Mouse (Mus musculus): ENCODE results near the gene Dcaf6. TPM values are rescaled to one million over a fixed set of nuclear protein-coding genes. Genes with fewer than 3 reads are reported as not detected.

Gene Dcaf6
- polyA plus RNA-seq, 1 experiment from 2014 or later = 17.4 TPM

DNA sequence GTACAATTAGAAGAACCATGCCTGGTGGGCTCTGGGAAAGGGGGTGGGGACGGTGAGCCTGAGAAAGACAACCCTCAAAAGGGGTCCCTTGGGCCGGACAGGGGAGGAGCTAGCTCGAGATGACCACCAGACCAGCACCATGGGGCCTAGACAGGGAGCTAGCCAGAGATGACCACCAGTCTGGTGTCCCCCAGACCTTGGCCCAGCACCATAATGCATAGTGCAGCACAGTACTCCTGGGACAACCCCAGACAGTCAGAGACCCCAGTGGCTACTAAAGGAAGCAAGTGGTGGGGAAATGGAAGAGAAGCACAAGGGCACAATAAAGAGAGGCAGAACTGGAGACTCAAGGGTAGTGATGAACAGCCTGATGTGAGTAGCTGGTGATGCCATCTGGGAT lies 19.5 kb downstream of the Dcaf6 start:
- no peak for DNase-seq
- H3K4me1 ChIP-seq (ENCODE audit: insufficient read depth) = peaks cover 6% of the 10 kb centered on the region; the same call in 1 of the 2 replicates
- 76% methylated on average over 3 of the region's 3 CpGs for WGBS (ENCODE audit: insufficient replicate concordance)

DNA sequence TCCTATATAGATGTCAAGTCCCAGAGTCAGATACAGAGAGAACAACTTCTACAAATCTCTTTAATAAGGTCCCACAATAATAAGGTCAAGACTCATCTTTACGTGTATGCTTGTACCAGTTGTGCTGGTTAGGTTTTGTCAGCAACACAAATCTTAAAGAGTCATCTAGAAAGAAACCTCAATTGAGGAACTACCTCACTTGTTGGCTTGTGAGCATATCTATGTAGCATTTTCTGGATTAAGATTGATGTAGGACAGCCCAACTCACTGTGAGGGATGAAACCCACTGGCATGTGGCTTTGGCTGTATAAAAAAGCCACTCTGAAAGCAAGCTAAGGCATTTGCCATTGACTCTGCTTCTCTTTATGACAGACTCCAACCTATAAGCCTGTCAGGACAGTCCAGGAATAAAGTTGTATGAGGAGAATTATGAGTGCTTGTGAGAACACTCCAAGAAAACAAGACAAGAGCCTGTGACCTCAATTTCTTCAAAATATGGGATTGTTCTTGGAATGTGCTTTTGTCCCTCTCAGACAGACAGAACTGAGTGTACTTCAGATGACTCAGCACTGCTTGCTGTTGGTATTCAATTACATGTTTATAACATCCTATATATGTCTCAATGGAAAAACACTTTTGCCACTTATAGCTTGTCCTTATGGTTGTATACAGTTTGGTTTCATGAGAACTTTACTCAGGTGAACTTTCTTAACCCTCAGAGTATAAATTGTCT lies 21.8 kb downstream of the Dcaf6 start:
- DNase-seq = no peak
- ATAC-seq = no peak
- Histone ChIP-seq H3K4me3 (ENCODE audit: low read depth, low read length) (no peak overlapping the region), H3K27ac (ENCODE audit: low read depth) (no peak overlapping the region), H3K4me1 (ENCODE audit: insufficient read depth) (peaks cover 6% of the 10 kb centered on the region; the same call in 1 of the 2 replicates), H3K9ac (replicated peaks) (no peak overlapping the region), H3K9me3 (ENCODE audit: low read length) (no peaks in the 10 kb centered on the region), H3K27me3 (ENCODE audit: insufficient read depth, low read length) (no peaks in the 10 kb centered on the region), H3K4me2 (ENCODE audit: low read depth, low read length) (no peak overlapping the region), H3K36me3 (replicated peaks; ENCODE audit: insufficient read depth, low read length) (no peaks in the 10 kb centered on the region)
- 49% methylated on average over 1 of the region's 1 CpGs for WGBS (ENCODE audit: insufficient replicate concordance)
- TF ChIP-seq CTCF (IDR thresholded peaks at IDR 0.05; ENCODE audit: low read depth) (no peak), EP300 (IDR thresholded peaks at IDR 0.05; ENCODE audit: low read depth) (no peak)

More for the DNA sequence above, 19.5 kb downstream of the Dcaf6 start:
- H3K4me3 ChIP-seq (ENCODE audit: low read depth, low read length) = no peak overlapping the region
- H3K36me3 ChIP-seq (replicated peaks; ENCODE audit: insufficient read depth, low read length) = no peaks in the 10 kb centered on the region
- H3K9ac ChIP-seq (replicated peaks) = no peak overlapping the region
- no peak overlapping the region for H3K4me2 ChIP-seq (ENCODE audit: low read depth, low read length)
- H3K9me3 ChIP-seq (ENCODE audit: low read length) = no peaks in the 10 kb centered on the region
- no peaks in the 10 kb centered on the region for H3K27me3 ChIP-seq (ENCODE audit: insufficient read depth, low read length)
- TF ChIP-seq EP300 (IDR thresholded peaks at IDR 0.05; ENCODE audit: low read depth) = no peak
- TF ChIP-seq CTCF (IDR thresholded peaks at IDR 0.05; ENCODE audit: low read depth) = no peak
- no peak overlapping the region for H3K27ac ChIP-seq (ENCODE audit: low read depth)
- ATAC-seq = no peak

DNA sequence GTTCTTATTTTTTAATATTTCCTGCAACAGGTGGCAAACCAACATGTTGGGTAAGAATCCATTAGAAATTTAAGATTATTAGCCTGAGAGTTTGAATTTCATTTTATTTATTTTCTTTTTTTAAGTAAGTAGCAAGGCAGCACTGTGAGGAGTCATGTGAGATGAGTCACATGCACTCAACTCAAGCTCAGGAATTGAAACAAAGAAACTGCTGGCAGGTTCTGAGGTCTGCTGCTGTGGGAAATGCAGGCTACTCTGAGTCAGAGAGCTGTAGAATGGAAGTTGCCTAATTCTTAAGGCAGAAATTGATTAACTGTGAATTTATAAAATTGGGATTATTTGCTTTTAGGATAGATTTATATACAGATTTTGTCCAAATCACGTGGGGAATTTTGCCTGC lies 27.4 kb downstream of the Dcaf6 start:
- H3K4me3 ChIP-seq (ENCODE audit: low read depth, low read length) = no peak overlapping the region
- 86% methylated on average over 1 of the region's 1 CpGs for WGBS (ENCODE audit: insufficient replicate concordance)
- TF ChIP-seq EP300 (IDR thresholded peaks at IDR 0.05; ENCODE audit: low read depth) = no peak
- no peak for TF ChIP-seq CTCF (IDR thresholded peaks at IDR 0.05; ENCODE audit: low read depth)
- ATAC-seq (no peak), DNase-seq (no peak)
- no peaks in the 10 kb centered on the region for H3K9me3 ChIP-seq (ENCODE audit: low read length)
- no peak overlapping the region for H3K9ac ChIP-seq (replicated peaks)
- H3K36me3 ChIP-seq (replicated peaks; ENCODE audit: insufficient read depth, low read length) = peaks cover under 1% of the 10 kb centered on the region; the same call in 1 of the 2 replicates
- no peak overlapping the region for H3K27ac ChIP-seq (ENCODE audit: low read depth)
- no peaks in the 10 kb centered on the region for H3K4me1 ChIP-seq (ENCODE audit: insufficient read depth)
- H3K4me2 ChIP-seq (ENCODE audit: low read depth, low read length) = no peak overlapping the region
- no peaks in the 10 kb centered on the region for H3K27me3 ChIP-seq (ENCODE audit: insufficient read depth, low read length)

DNA sequence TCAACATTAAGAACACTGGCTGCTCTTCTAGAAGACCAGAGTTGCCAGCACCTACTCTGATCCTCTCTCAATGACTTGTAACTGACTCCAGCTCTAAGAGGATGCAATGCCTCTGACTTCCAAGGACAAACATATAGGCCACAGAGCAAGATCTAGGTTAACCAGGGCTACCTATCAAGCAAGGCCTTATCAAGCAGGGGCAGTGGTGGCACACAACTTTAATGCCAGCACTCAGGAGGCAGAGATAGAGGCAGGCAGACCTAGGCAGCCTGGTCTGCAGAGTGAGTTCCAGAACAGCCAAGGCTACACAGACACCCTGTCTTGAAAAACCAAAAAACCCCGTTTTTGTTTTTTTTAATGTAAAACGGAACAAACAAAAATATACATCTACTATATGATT lies 34.0 kb downstream of the Dcaf6 start:
- H3K27me3 ChIP-seq (ENCODE audit: insufficient read depth, low read length) = no peaks in the 10 kb centered on the region
- no peak overlapping the region for H3K9ac ChIP-seq (replicated peaks)
- DNase-seq (no peak), ATAC-seq (peak; percentile 80)
- H3K36me3 ChIP-seq (replicated peaks; ENCODE audit: insufficient read depth, low read length) = peaks cover 7% of the 10 kb centered on the region
- H3K27ac ChIP-seq (ENCODE audit: low read depth) = no peak overlapping the region
- no peak overlapping the region for H3K4me2 ChIP-seq (ENCODE audit: low read depth, low read length)
- TF ChIP-seq EP300 (IDR thresholded peaks at IDR 0.05; ENCODE audit: low read depth) (peak; percentile 79), CTCF (IDR thresholded peaks at IDR 0.05; ENCODE audit: low read depth) (no peak; the same call in 1 of the 2 replicates)
- 66% methylated on average over 2 of the region's 2 CpGs for WGBS (ENCODE audit: insufficient replicate concordance)
- no peaks in the 10 kb centered on the region for H3K4me1 ChIP-seq (ENCODE audit: insufficient read depth)
- no peak overlapping the region for H3K4me3 ChIP-seq (ENCODE audit: low read depth, low read length)
- no peaks in the 10 kb centered on the region for H3K9me3 ChIP-seq (ENCODE audit: low read length)

DNA sequence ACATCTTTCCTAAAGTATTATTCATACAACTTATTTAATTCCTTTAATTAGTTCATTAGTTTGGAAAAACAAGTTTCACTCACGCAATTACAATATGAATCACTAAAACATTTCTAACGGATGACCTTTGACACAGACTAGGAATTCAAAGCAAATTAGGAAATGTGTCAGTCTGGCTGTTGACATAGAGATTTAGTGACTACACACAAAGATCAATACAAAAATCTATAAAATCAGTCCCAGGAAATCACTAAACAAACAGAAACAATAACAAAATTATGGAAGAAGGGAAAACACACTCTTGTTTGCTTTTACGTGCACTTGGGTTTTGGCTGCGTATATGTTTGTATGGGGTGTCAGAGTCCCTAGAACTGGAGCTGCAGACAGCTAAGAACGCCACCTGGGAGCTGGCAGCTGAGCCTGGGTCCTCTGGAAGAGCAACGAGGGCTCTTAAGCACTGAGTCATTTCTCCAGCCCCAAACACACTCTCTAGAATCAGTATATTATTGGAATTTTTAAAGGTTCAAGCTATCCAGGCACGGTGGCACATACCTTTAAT lies 38.8 kb downstream of the Dcaf6 start:
- ATAC-seq = peak; percentile 87
- H3K4me1 ChIP-seq (ENCODE audit: insufficient read depth) = no peaks in the 10 kb centered on the region
- H3K27me3 ChIP-seq (ENCODE audit: insufficient read depth, low read length) = no peaks in the 10 kb centered on the region
- peaks cover 5% of the 10 kb centered on the region; the same call in 1 of the 2 replicates for H3K36me3 ChIP-seq (replicated peaks; ENCODE audit: insufficient read depth, low read length)
- H3K4me3 ChIP-seq (ENCODE audit: low read depth, low read length) = no peak overlapping the region
- no peak for DNase-seq
- H3K9me3 ChIP-seq (ENCODE audit: low read length) = no peaks in the 10 kb centered on the region
- peak overlapping the region; percentile 83 for H3K27ac ChIP-seq (ENCODE audit: low read depth)
- WGBS (ENCODE audit: insufficient replicate concordance) = 74% methylated on average over 7 of the region's 7 CpGs
- H3K9ac ChIP-seq (replicated peaks) = no peak overlapping the region
- TF ChIP-seq CTCF (IDR thresholded peaks at IDR 0.05; ENCODE audit: low read depth) (no peak), EP300 (IDR thresholded peaks at IDR 0.05; ENCODE audit: low read depth) (peak; percentile 85)
- no peak overlapping the region for H3K4me2 ChIP-seq (ENCODE audit: low read depth, low read length)

DNA sequence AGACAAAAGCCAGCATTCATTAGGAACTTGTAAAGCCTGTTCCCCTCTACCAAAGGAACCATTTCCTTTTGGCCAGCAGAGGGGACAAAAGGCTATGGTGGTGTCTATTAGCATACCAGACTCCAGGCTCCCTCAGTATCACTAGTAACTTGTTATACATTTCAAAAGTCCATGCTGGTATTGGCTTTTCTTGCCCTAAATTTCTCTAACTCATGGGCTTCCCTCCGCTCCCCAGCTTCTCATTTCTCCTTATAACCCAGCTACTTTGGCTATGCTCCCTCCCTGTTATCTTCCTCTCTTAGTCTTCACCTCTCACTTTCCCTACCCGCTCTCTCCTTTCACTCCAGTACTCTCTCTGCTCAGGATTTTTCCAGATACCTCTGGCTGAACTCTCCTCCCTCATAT lies 63.9 kb downstream of the Dcaf6 start:
- Histone ChIP-seq H3K9ac (replicated peaks) (no peak overlapping the region), H3K27ac (ENCODE audit: low read depth) (peak overlapping the region; percentile 93), H3K4me2 (ENCODE audit: low read depth, low read length) (peak overlapping the region; percentile 15; the same call in 1 of the 2 replicates), H3K27me3 (ENCODE audit: insufficient read depth, low read length) (no peaks in the 10 kb centered on the region), H3K36me3 (replicated peaks; ENCODE audit: insufficient read depth, low read length) (peaks cover 6% of the 10 kb centered on the region; the same call in 1 of the 2 replicates), H3K4me1 (ENCODE audit: insufficient read depth) (peaks cover 9% of the 10 kb centered on the region), H3K9me3 (ENCODE audit: low read length) (no peaks in the 10 kb centered on the region), H3K4me3 (ENCODE audit: low read depth, low read length) (no peak overlapping the region)
- TF ChIP-seq EP300 (IDR thresholded peaks at IDR 0.05; ENCODE audit: low read depth) = no peak
- peak; percentile 51 for TF ChIP-seq CTCF (IDR thresholded peaks at IDR 0.05; ENCODE audit: low read depth)
- DNase-seq = no peak
- WGBS (ENCODE audit: insufficient replicate concordance) = 80% methylated on average over 2 of the region's 2 CpGs
- ATAC-seq = peak; percentile 91

All from liver, postnatal 0 days (tissue).